Mouse (Mus musculus): Measurements from ENCODE around the gene Aoc2.
"Not testable (repeated sequence)": the region's sequence is repeated elsewhere in the genome, so short reads cannot be mapped to it uniquely, and the experiment has no call there.

Gene Aoc2

GRCm38 (mm10) chr11:101355916-101356315 lies 31.1 kb downstream of the Aoc2 start:
- DNase-seq, result peak in 1 of 2 experiments; percentile 57

DNA sequence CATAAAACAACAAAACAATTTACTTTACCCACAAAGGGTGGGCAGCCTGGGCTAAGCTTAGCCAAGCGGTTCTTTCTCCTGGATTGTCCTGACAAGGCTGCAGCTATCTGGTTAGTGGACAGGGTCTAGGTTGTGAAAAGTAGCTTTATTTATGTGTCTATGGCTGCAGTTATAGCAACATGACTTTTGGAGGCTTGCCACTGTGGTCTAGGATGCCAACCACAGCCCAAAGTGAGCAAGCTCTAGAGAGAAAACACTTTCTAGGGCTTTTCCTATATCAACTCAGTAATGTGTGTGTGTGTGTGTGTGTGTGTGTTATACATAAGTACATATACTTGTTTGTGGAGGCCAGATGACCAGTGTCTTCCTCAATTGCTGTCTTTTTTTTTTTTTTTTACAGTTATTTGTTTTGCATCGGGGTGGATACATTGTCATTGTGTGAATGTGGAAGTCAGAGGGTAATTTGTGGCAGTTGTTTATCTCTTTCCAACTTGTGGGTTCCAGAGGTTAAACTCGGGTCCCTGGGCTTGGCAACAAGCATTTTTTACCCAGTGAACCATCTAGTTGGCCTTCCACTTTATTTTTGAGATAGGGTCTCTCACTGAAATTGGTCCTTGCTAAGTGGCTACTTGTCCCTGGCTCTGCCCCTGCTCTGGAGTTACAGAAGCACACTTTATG lies 32.8 kb downstream of the Aoc2 start:
- no peak for DNase-seq

DNA sequence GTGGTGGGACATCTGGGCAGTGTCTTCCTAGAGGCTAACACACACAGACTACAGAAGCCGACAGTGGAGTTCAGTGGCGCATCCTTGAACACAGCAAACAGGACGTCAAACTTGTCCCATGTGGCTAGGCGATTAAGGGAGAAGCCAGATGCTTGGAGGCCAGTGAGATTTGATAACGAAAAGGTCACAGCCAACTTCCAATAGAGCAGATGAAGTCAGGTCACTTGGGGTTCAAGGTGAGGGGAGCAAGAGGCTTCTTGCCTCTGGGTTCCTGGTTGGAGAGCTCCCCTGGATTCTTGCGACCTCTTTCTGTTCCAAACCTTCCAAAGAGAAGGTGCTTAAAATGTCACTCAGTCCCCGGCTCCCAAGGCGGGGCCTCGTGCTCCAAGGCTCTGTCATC lies 34.9 kb downstream of the Aoc2 start:
- no peak for DNase-seq

DNA sequence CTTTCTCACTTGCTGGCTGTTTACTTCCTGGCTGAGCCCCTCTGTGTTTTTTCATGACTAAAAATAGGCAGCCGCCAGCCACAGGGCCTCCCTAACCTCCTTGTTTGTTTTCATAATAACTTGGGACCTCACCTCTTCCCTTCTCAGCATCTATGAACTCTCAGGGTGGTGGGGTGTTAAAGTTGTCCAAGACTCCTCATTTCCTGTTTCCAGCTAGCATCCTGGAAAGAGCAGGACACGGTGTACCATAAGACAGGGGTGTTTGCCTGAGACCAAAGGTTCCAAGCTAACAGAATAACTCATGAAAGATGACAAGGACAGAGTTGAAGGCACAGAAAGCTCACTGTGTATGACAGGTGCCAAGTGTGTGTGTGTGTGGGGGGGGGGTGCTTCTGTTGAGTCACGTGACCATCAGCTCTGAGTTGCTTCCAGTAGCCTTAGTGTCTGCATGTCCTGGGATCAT lies 35.8 kb downstream of the Aoc2 start:
- no peak for DNase-seq

- peak; percentile 72 to 80 for DNase-seq
These were observed 39.7 kb downstream of the Aoc2 start for GRCm38 (mm10) chr11:101364531-101364931.

- DNase-seq, result peak; percentile 82 to 90
These were observed 42.6 kb downstream of the Aoc2 start, which contains the start of gene G6pc for GRCm38 (mm10) chr11:101367326-101367935. G6pc (plus strand) TSS chr11:101367561.

DNA sequence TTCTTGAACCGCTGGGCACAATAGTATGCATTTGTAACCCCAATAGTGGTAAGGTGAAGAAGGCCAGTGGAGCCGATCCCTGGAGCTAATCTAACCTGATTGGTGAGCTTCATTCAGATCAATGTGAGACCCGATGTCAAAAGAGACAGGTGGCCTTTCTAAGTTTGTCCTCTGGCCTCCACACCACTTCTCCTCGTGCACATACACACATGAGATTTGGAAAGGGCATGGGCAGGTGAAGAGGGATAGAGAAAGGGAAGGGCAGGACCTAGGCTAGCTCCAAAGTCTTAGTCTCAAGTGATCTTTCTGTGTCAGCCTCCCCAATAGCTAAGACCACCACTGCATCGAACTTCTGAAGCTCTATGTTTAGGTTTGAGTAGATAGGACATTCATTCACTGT lies 45.3 kb downstream of the Aoc2 start:
- DNase-seq, result no peak

- DNase-seq, result no peak
These were observed 49.6 kb downstream of the Aoc2 start for GRCm38 (mm10) chr11:101374421-101374938.

- not testable (repeated sequence) for DNase-seq
These were observed 53.3 kb downstream of the Aoc2 start for GRCm38 (mm10) chr11:101378196-101378595.

DNA sequence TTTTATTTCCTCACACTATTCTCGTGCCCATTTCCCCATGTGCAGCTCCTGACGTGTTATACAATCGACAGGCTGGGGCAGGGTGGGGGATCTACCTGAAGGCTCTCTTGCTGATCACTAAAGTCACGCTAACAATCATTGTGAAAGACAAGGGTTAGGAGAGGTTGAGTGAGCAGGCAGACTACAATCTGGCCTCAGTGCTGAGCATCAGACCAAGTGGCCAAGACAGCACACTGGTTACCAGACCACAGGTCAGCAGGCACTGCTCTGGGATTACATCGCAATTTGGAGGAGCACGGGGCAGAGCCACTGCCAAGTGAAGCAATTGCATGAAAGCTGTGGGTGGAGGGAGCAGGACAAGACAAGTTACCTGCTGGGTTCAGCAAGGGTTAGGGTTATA lies 54.1 kb downstream of the Aoc2 start:
- DNase-seq, result peak; percentile 46 to 70
